Mouse (Mus musculus): ENCODE results near the gene Fermt3. TPM values are rescaled to one million over a fixed set of nuclear protein-coding genes. Genes with fewer than 3 reads are reported as not detected.
A peak's percentile ranks its signal among the peaks of the same experiment; 100 is the strongest.

Gene Fermt3
- polyA plus RNA-seq, 1 experiment, result 0.37 TPM

DNA sequence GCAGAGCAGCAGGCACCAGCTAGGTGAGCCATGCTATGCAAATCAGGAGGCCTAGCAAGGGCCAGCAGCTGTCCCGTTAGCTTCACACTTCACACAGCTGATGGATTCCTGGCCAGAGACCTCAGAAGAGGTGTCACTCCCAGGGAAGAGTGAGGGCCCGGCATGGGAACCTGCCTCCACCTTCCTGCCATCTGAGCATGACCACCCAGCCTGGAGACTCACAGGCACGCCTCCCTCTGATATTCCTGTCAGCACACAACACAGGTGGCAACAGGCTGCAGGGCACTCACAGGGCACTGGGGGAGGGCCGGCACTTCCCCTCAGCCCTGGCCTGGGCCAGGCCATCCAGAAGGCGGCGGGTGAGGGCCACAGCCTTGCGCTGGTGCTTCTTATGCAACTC lies 63.8 kb downstream of the Fermt3 start:
- no peak overlapping the region for H3ac ChIP-seq (ENCODE audit: control insufficient read depth, insufficient read length, low read depth)
- TF ChIP-seq MYOG (IDR thresholded peaks at IDR 0.05; ENCODE audit: control insufficient read depth, extremely low read depth, insufficient read length) (no peak), MAX (IDR thresholded peaks at IDR 0.05) (no peak), MYOD1 (IDR thresholded peaks at IDR 0.05; ENCODE audit: control insufficient read depth, insufficient read length, low read depth) (no peak), FOSL1 (IDR thresholded peaks at IDR 0.05; ENCODE audit: insufficient read depth, low read length, poor library complexity, severe bottlenecking) (no peak), CTCF (IDR thresholded peaks at IDR 0.05; ENCODE audit: control insufficient read depth, insufficient read depth, insufficient read length) (no peak), USF1 (IDR thresholded peaks at IDR 0.05; ENCODE audit: low read depth) (no peak), CEBPB (IDR thresholded peaks at IDR 0.05; ENCODE audit: low read depth) (no peak)
- no peaks in the 10 kb centered on the region for H3K79me2 ChIP-seq (ENCODE audit: control insufficient read depth, insufficient read depth)
- no peaks in the 10 kb centered on the region for H3K27me3 ChIP-seq (ENCODE audit: control insufficient read depth, insufficient read depth, insufficient read length)
- H3K36me3 ChIP-seq (ENCODE audit: control insufficient read depth, insufficient read depth), result peaks cover 61% of the 10 kb centered on the region
- H3K79me3 ChIP-seq (ENCODE audit: low read depth), result no peaks in the 10 kb centered on the region
- no peak overlapping the region for H3K4me3 ChIP-seq (ENCODE audit: insufficient read depth, poor library complexity, severe bottlenecking)

GRCm38 (mm10) chr19:6954046-6954445 lies 65.2 kb downstream of the Fermt3 start:
- Histone ChIP-seq H3K4me3 (ENCODE audit: insufficient read depth, poor library complexity, severe bottlenecking) (no peak overlapping the region), H3ac (ENCODE audit: control insufficient read depth, insufficient read length, low read depth) (no peak overlapping the region), H3K27me3 (ENCODE audit: control insufficient read depth, insufficient read depth, insufficient read length) (no peaks in the 10 kb centered on the region), H3K79me2 (ENCODE audit: control insufficient read depth, insufficient read depth) (no peaks in the 10 kb centered on the region), H3K36me3 (ENCODE audit: control insufficient read depth, insufficient read depth) (peaks cover 49% of the 10 kb centered on the region), H3K79me3 (ENCODE audit: low read depth) (no peaks in the 10 kb centered on the region)
- TF ChIP-seq FOSL1 (IDR thresholded peaks at IDR 0.05; ENCODE audit: insufficient read depth, low read length, poor library complexity, severe bottlenecking) (no peak), CTCF (IDR thresholded peaks at IDR 0.05; ENCODE audit: control insufficient read depth, insufficient read depth, insufficient read length) (peak; percentile 21)

DNA sequence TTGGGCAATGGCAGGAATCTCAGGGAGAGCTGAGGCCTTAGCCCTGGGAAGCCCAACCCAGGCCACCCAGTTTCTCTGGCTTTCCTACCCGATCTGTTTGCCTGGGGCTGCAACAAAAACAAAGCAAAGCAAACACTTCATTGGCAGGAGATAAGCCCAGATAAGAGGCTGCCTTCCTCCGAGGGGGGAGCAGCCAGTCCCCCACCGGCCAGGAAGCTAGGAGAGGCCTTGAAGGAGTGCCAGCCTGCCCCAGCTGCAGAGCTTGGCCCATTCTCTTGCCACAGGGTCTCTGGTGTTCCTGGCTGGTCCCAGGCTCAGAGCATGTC lies 66.6 kb downstream of the Fermt3 start:
- no peak for TF ChIP-seq CTCF (IDR thresholded peaks at IDR 0.05; ENCODE audit: control insufficient read depth, insufficient read depth, insufficient read length)
- TF ChIP-seq FOSL1 (IDR thresholded peaks at IDR 0.05; ENCODE audit: insufficient read depth, low read length, poor library complexity, severe bottlenecking), result no peak
- TF ChIP-seq CEBPB (IDR thresholded peaks at IDR 0.05; ENCODE audit: low read depth), result no peak
- TF ChIP-seq MYOD1 (IDR thresholded peaks at IDR 0.05; ENCODE audit: control insufficient read depth, insufficient read length, low read depth), result no peak
- no peak for TF ChIP-seq MYOG (IDR thresholded peaks at IDR 0.05; ENCODE audit: control insufficient read depth, extremely low read depth, insufficient read length)
- TF ChIP-seq USF1 (IDR thresholded peaks at IDR 0.05; ENCODE audit: low read depth), result no peak
- no peak for TF ChIP-seq MAX (IDR thresholded peaks at IDR 0.05)
- Histone ChIP-seq H3K27me3 (ENCODE audit: control insufficient read depth, insufficient read depth, insufficient read length) (no peaks in the 10 kb centered on the region), H3K4me3 (ENCODE audit: insufficient read depth, poor library complexity, severe bottlenecking) (peak overlapping the region; percentile 46)

GRCm38 (mm10) chr19:6951994-6952711 lies 67.1 kb downstream of the Fermt3 start:
- Histone ChIP-seq H3K79me2 (ENCODE audit: control insufficient read depth, insufficient read depth) (no peaks in the 10 kb centered on the region), H3K79me3 (ENCODE audit: low read depth) (no peaks in the 10 kb centered on the region), H3ac (ENCODE audit: control insufficient read depth, insufficient read length, low read depth) (peak overlapping the region; percentile 52), H3K36me3 (ENCODE audit: control insufficient read depth, insufficient read depth) (peaks cover 30% of the 10 kb centered on the region), H3K4me3 (ENCODE audit: insufficient read depth, poor library complexity, severe bottlenecking) (peak overlapping the region; percentile 46), H3K27me3 (ENCODE audit: control insufficient read depth, insufficient read depth, insufficient read length) (no peaks in the 10 kb centered on the region)
- TF ChIP-seq MYOG (IDR thresholded peaks at IDR 0.05; ENCODE audit: control insufficient read depth, extremely low read depth, insufficient read length) (no peak), CEBPB (IDR thresholded peaks at IDR 0.05; ENCODE audit: low read depth) (peak; percentile 3), CTCF (IDR thresholded peaks at IDR 0.05; ENCODE audit: control insufficient read depth, insufficient read depth, insufficient read length) (no peak), MYOD1 (IDR thresholded peaks at IDR 0.05; ENCODE audit: control insufficient read depth, insufficient read length, low read depth) (no peak)

More for the DNA sequence above, 66.6 kb downstream of the Fermt3 start:
- Histone ChIP-seq H3K79me2 (ENCODE audit: control insufficient read depth, insufficient read depth) (no peaks in the 10 kb centered on the region), H3ac (ENCODE audit: control insufficient read depth, insufficient read length, low read depth) (peak overlapping the region; percentile 52), H3K79me3 (ENCODE audit: low read depth) (no peaks in the 10 kb centered on the region), H3K36me3 (ENCODE audit: control insufficient read depth, insufficient read depth) (peaks cover 35% of the 10 kb centered on the region)

GRCm38 (mm10) chr19:6951381-6951968 lies 67.8 kb downstream of the Fermt3 start:
- peaks cover 29% of the 10 kb centered on the region for H3K36me3 ChIP-seq (ENCODE audit: control insufficient read depth, insufficient read depth)
- TF ChIP-seq MYOD1 (IDR thresholded peaks at IDR 0.05; ENCODE audit: control insufficient read depth, insufficient read length, low read depth), result no peak
- TF ChIP-seq CTCF (IDR thresholded peaks at IDR 0.05; ENCODE audit: control insufficient read depth, insufficient read depth, insufficient read length), result no peak
- no peak for TF ChIP-seq USF1 (IDR thresholded peaks at IDR 0.05; ENCODE audit: low read depth)
- no peak for TF ChIP-seq MYOG (IDR thresholded peaks at IDR 0.05; ENCODE audit: control insufficient read depth, extremely low read depth, insufficient read length)
- TF ChIP-seq MAX (IDR thresholded peaks at IDR 0.05), result peak; percentile 89
- TF ChIP-seq CEBPB (IDR thresholded peaks at IDR 0.05; ENCODE audit: low read depth), result no peak
- no peaks in the 10 kb centered on the region for H3K79me3 ChIP-seq (ENCODE audit: low read depth)
- H3K27me3 ChIP-seq (ENCODE audit: control insufficient read depth, insufficient read depth, insufficient read length), result no peaks in the 10 kb centered on the region
- H3K79me2 ChIP-seq (ENCODE audit: control insufficient read depth, insufficient read depth), result no peaks in the 10 kb centered on the region
- peak overlapping the region; percentile 92 for H3ac ChIP-seq (ENCODE audit: control insufficient read depth, insufficient read length, low read depth)
- peak overlapping the region; percentile 46 for H3K4me3 ChIP-seq (ENCODE audit: insufficient read depth, poor library complexity, severe bottlenecking)

All from C2C12 (cell line).